Mouse (Mus musculus): ENCODE results near the gene Hist1h3c. TPM values are rescaled to one million over a fixed set of nuclear protein-coding genes. Genes with fewer than 3 reads are reported as not detected.
"Not testable (repeated sequence)": the region's sequence is repeated elsewhere in the genome, so short reads cannot be mapped to it uniquely, and the experiment has no call there.

Gene Hist1h3c
- polyA plus RNA-seq, 2 experiments from 2014 or later: 1.3 TPM; not detected in 1

- ATAC-seq: not testable (repeated sequence)
Observed at GRCm38 (mm10) chr13:23702801-23703200, 42.6 kb downstream of the Hist1h3c start.

- ATAC-seq: no peak
Observed at GRCm38 (mm10) chr13:23702220-23702619, 43.2 kb downstream of the Hist1h3c start.

- peak; percentile 57 for ATAC-seq
Observed at GRCm38 (mm10) chr13:23700786-23701520, 44.4 kb downstream of the Hist1h3c start.

GRCm38 (mm10) chr13:23699767-23700166 is 45.6 kb downstream of the Hist1h3c start:
- ATAC-seq: no peak

GRCm38 (mm10) chr13:23698996-23699395 is 46.4 kb downstream of the Hist1h3c start:
- ATAC-seq: no peak

GRCm38 (mm10) chr13:23698300-23698693 is 47.1 kb downstream of the Hist1h3c start, which contains the start of gene Hist1h4c:
TSS of gene Hist1h4c (minus strand) at chr13:23698454.
- ATAC-seq: peak; percentile 86

GRCm38 (mm10) chr13:23697491-23698299 is 47.7 kb downstream of the Hist1h3c start:
- ATAC-seq: peak; percentile 31

- ATAC-seq: no peak
Observed at GRCm38 (mm10) chr13:23696061-23696474, 49.3 kb downstream of the Hist1h3c start.

GRCm38 (mm10) chr13:23695514-23695913 is 49.9 kb downstream of the Hist1h3c start, which contains the start of gene Hist1h1t:
TSS of gene Hist1h1t (plus strand) at chr13:23695814.
- no peak for ATAC-seq

Other genes with a start within 250 kb of the Hist1h3c start
- gene Hist1h4h, start 214.6 kb downstream of the Hist1h3c start, polyA plus RNA-seq (2017; shearing (Covaris generic)): 10 to 100 TPM in 1 of 2 experiments, 1 to 10 TPM in 1; 9.5 to 10.8 TPM
- gene Hist1h2af, start 211.7 kb downstream of the Hist1h3c start, polyA plus RNA-seq (2017; shearing (Covaris generic)): 1 to 10 TPM in 1 of 2 experiments, not detected in 1; 2.7 TPM
- gene Hist1h3g, start 210.2 kb downstream of the Hist1h3c start, polyA plus RNA-seq (2017; shearing (Covaris generic)): not detected
- gene Hist1h2bh, start 202.2 kb downstream of the Hist1h3c start, polyA plus RNA-seq (2017; shearing (Covaris generic)): under 1 TPM; 0.41 to 0.66 TPM
- gene Hist1h3f, start 201.6 kb downstream of the Hist1h3c start, polyA plus RNA-seq (2017; shearing (Covaris generic)): not detected
- gene Hist1h4f, start 194.0 kb downstream of the Hist1h3c start, polyA plus RNA-seq (2017; shearing (Covaris generic)): 1 to 10 TPM in 1 of 2 experiments, not detected in 1; 1.1 TPM
- gene Hist1h1d, start 192.3 kb downstream of the Hist1h3c start, polyA plus RNA-seq (2017; shearing (Covaris generic)): under 1 TPM; 0.18 to 0.35 TPM
- gene Hist1h3e, start 183.2 kb downstream of the Hist1h3c start, polyA plus RNA-seq (2017; shearing (Covaris generic)): 1 to 10 TPM; 2.2 to 4.1 TPM
- 10 to 100 TPM; 12.3 to 17.6 TPM for gene Hist1h2ae, start 174.4 kb downstream of the Hist1h3c start, polyA plus RNA-seq (2017; shearing (Covaris generic))
- gene Hist1h2bg, start 174.2 kb downstream of the Hist1h3c start, polyA plus RNA-seq (2017; shearing (Covaris generic)): 1 to 10 TPM; 8.0 to 8.6 TPM
- gene Hist1h2bf, start 171.4 kb downstream of the Hist1h3c start, polyA plus RNA-seq (2017; shearing (Covaris generic)): not detected
- gene Hist1h2ad, start 171.2 kb downstream of the Hist1h3c start, polyA plus RNA-seq (2017; shearing (Covaris generic)): under 1 TPM in 1 of 2 experiments, not detected in 1; 0.96 TPM
- gene Hist1h3d, start 169.8 kb downstream of the Hist1h3c start, polyA plus RNA-seq (2017; shearing (Covaris generic)): not detected
- gene Hist1h4d, start 164.0 kb downstream of the Hist1h3c start, polyA plus RNA-seq (2017; shearing (Covaris generic)): 10 to 100 TPM; 20.2 to 22.9 TPM
- gene Hist1h2be, start 124.5 kb downstream of the Hist1h3c start, polyA plus RNA-seq (2017; shearing (Covaris generic)): 1 to 10 TPM; 3.3 to 4.0 TPM
- 10 to 100 TPM; 10.6 to 11.3 TPM for gene Hist1h1e, start 123.0 kb downstream of the Hist1h3c start, polyA plus RNA-seq (2017; shearing (Covaris generic))
- gene Hist1h2ac, start 61.7 kb downstream of the Hist1h3c start, polyA plus RNA-seq (2017; shearing (Covaris generic)): under 1 TPM; 0.51 to 0.74 TPM
- 1 to 10 TPM; 4.0 to 4.2 TPM for gene Hist1h2bc, start 61.4 kb downstream of the Hist1h3c start, polyA plus RNA-seq (2017; shearing (Covaris generic))
- not detected for gene Hist1h1t, start 49.8 kb downstream of the Hist1h3c start, polyA plus RNA-seq (2017; shearing (Covaris generic))
- gene Hist1h4c, start 47.1 kb downstream of the Hist1h3c start, polyA plus RNA-seq (2017; shearing (Covaris generic)): 1 to 10 TPM; 8.7 to 9.4 TPM
- under 1 TPM; 0.57 to 0.69 TPM for gene Hfe, start 34.7 kb downstream of the Hist1h3c start, polyA plus RNA-seq (2017; shearing (Covaris generic))
- gene Hist1h1c, start 6.8 kb downstream of the Hist1h3c start, polyA plus RNA-seq (2017; shearing (Covaris generic)): 10 to 100 TPM in 1 of 2 experiments, 1 to 10 TPM in 1; 8.9 to 10.5 TPM
- gene Hist1h2bb, start 1.1 kb upstream of the Hist1h3c start, polyA plus RNA-seq (2017; shearing (Covaris generic)): 1 to 10 TPM in 1 of 2 experiments, not detected in 1; 2.9 TPM
- 1 to 10 TPM; 2.8 to 8.2 TPM for gene Hist1h2ab, start 5.5 kb upstream of the Hist1h3c start, polyA plus RNA-seq (2017; shearing (Covaris generic))
- not detected for gene Hist1h3b, start 6.7 kb upstream of the Hist1h3c start, polyA plus RNA-seq (2017; shearing (Covaris generic))
- 1 to 10 TPM in 1 of 2 experiments, not detected in 1; 5.4 TPM for gene Hist1h4b, start 11.4 kb upstream of the Hist1h3c start, polyA plus RNA-seq (2017; shearing (Covaris generic))
- gene Hist1h4a, start 15.6 kb upstream of the Hist1h3c start, polyA plus RNA-seq (2017; shearing (Covaris generic)): not detected
- gene Hist1h3a, start 16.8 kb upstream of the Hist1h3c start, polyA plus RNA-seq (2017; shearing (Covaris generic)): 1 to 10 TPM in 1 of 2 experiments, not detected in 1; 1.8 TPM
- gene Hist1h1a, start 18.1 kb upstream of the Hist1h3c start, polyA plus RNA-seq (2017; shearing (Covaris generic)): 1 to 10 TPM; 2.6 to 3.4 TPM
- not detected for gene Trim38, start 24.3 kb upstream of the Hist1h3c start, polyA plus RNA-seq (2017; shearing (Covaris generic))
- not detected for gene Slc17a2, start 61.4 kb upstream of the Hist1h3c start, polyA plus RNA-seq (2017; shearing (Covaris generic))
- gene Slc17a3, start 93.8 kb upstream of the Hist1h3c start, polyA plus RNA-seq (2017; shearing (Covaris generic)): not detected
- gene Slc17a1, start 122.1 kb upstream of the Hist1h3c start, polyA plus RNA-seq (2017; shearing (Covaris generic)): under 1 TPM in 1 of 2 experiments, not detected in 1; 0.16 TPM
- not detected for gene Slc17a4, start 169.4 kb upstream of the Hist1h3c start, polyA plus RNA-seq (2017; shearing (Covaris generic))
- gene Hist1h2ba, start 188.6 kb upstream of the Hist1h3c start, polyA plus RNA-seq (2017; shearing (Covaris generic)): not detected
- not detected for gene Hist1h2aa, start 188.9 kb upstream of the Hist1h3c start, polyA plus RNA-seq (2017; shearing (Covaris generic))
- not detected for gene Scgn, start 245.6 kb upstream of the Hist1h3c start, polyA plus RNA-seq (2017; shearing (Covaris generic))

Measured in CD4-positive, CD25-positive, alpha-beta regulatory T cell, adult 4 months (primary cell).